19 mouse cellular contexts compared by ENCODE assay signal in genomic region chr17:27139304-27139703, GRCm38 (mm10). TPM values are rescaled to one million over a fixed set of nuclear protein-coding genes. Genes with fewer than 3 reads are reported as not detected.
A peak's percentile ranks its signal among the peaks of the same experiment; 100 is the strongest.
DNase-seq lines count a peak whose midpoint lies in the region; ATAC-seq and TF ChIP-seq lines count a peak whose summit lies in the region.
"Had no signal": no experiment of that assay in that cellular context is flagged by ENCODE, and none has a peak within 500 bp of the region (broad histone marks: within the 10 kb centered on the region; RNA-seq: fewer than 3 reads in every experiment).

No protein-coding gene starts in this region.

- no peaks in the 10 kb centered on the region for H3K36me3 ChIP-seq in forebrain, embryonic 13.5 days (ENCODE audit: poor library complexity, severe bottlenecking)
- no peaks in the 10 kb centered on the region for H3K36me3 ChIP-seq in forebrain, embryonic 11.5 days (ENCODE audit: control insufficient read depth, insufficient read depth, low read length)
- no peaks in the 10 kb centered on the region for H3K36me3 ChIP-seq in hindbrain, embryonic 15.5 days
- H3K36me3 ChIP-seq in midbrain, embryonic 16.5 days (ENCODE audit: control insufficient read depth, insufficient read depth, low read length) = no peaks in the 10 kb centered on the region
- no peaks in the 10 kb centered on the region for H3K36me3 ChIP-seq in stomach, postnatal 0 days (ENCODE audit: control insufficient read depth, insufficient read depth, low read length)
- H3K36me3 ChIP-seq: stomach, embryonic 15.5 days had no signal

- TF ChIP-seq CTCF in stomach, postnatal 0 days (IDR thresholded peaks at IDR 0.05; ENCODE audit: low read depth) = no peak

- no peak for TF ChIP-seq EP300 in stomach, postnatal 0 days (optimal IDR thresholded peaks at IDR 0.05)

- 0 out of 2 replicates have a peak overlapping the region, but pooled peaks have one; percentile 40 for H3K9ac ChIP-seq in forebrain, embryonic 13.5 days
- H3K9ac ChIP-seq in forebrain, embryonic 11.5 days (ENCODE audit: low read length) = no peak overlapping the region
- H3K9ac ChIP-seq in hindbrain, embryonic 15.5 days = no peak overlapping the region
- no peak overlapping the region for H3K9ac ChIP-seq in midbrain, embryonic 16.5 days (ENCODE audit: low read depth, low read length)
- no peak overlapping the region for H3K9ac ChIP-seq in stomach, postnatal 0 days (ENCODE audit: low read length)
- H3K9ac ChIP-seq: stomach, embryonic 15.5 days had no signal

- ATAC-seq in forebrain, embryonic 13.5 days = peak; percentile 19; the same call in 1 of the 2 replicates
- ATAC-seq in forebrain, embryonic 11.5 days (replicated peaks; ENCODE audit: low FRiP score) = no peak
- no peak for ATAC-seq in hindbrain, embryonic 15.5 days (ENCODE audit: low FRiP score, low read depth)
- no peak for ATAC-seq in midbrain, embryonic 16.5 days
- no peak for ATAC-seq in stomach, postnatal 0 days (ENCODE audit: low FRiP score, low TSS enrichment)
- ATAC-seq: intestine, postnatal 0 days had no signal

- 23% methylated on average over 7 of the region's 7 CpGs for whole genome bisulfite sequencing in forebrain, embryonic 13.5 days
- 46% methylated on average over 7 of the region's 7 CpGs for WGBS in forebrain, embryonic 11.5 days
- 43% methylated on average over 7 of the region's 7 CpGs for WGBS in hindbrain, embryonic 15.5 days
- WGBS in midbrain, embryonic 16.5 days = 25% methylated on average over 7 of the region's 7 CpGs
- 54% methylated on average over 7 of the region's 7 CpGs for WGBS in stomach, postnatal 0 days

- no peak overlapping the region for H3K4me2 ChIP-seq in forebrain, embryonic 13.5 days
- H3K4me2 ChIP-seq in forebrain, embryonic 11.5 days (ENCODE audit: low read depth, low read length, severe bottlenecking) = no peak overlapping the region
- no peak overlapping the region for H3K4me2 ChIP-seq in hindbrain, embryonic 15.5 days
- no peak overlapping the region for H3K4me2 ChIP-seq in midbrain, embryonic 16.5 days (ENCODE audit: low read length)
- H3K4me2 ChIP-seq in stomach, postnatal 0 days (replicated peaks; ENCODE audit: low read depth) = no peak overlapping the region
- H3K4me2 ChIP-seq: stomach, embryonic 15.5 days had no signal

- no peak for DNase-seq in forebrain, embryonic 11.5 days (ENCODE audit: low spot score)
- peak; percentile 39 for DNase-seq in Muller cell, postnatal 12 days (ENCODE audit: inconsistent ontology term)
- DNase-seq in heart, adult 11 months = no peak
- DNase-seq in stomach, postnatal 0 days (ENCODE audit: low spot score) = no peak
- no peak for DNase-seq in spleen, postnatal 10 days (ENCODE audit: low spot score in 2 of 2)
- DNase-seq: adrenal gland, postnatal 36 days; B cell, adult 2 months; heart, postnatal 14 days; kidney, postnatal 36 days; layer of hippocampus, postnatal 36 days; lung, adult 2 months; thymus, postnatal 14 days had no signal

- H3K4me3 ChIP-seq in forebrain, embryonic 13.5 days = no peak overlapping the region
- no peak overlapping the region for H3K4me3 ChIP-seq in forebrain, embryonic 11.5 days (ENCODE audit: low read depth, low read length)
- no peak overlapping the region for H3K4me3 ChIP-seq in hindbrain, embryonic 15.5 days
- H3K4me3 ChIP-seq in midbrain, embryonic 16.5 days (ENCODE audit: low read depth, low read length) = no peak overlapping the region
- no peak overlapping the region for H3K4me3 ChIP-seq in stomach, postnatal 0 days (ENCODE audit: low read depth, low read length)
- H3K4me3 ChIP-seq: stomach, embryonic 15.5 days had no signal

- H3K27me3 ChIP-seq in forebrain, embryonic 13.5 days = no peaks in the 10 kb centered on the region
- H3K27me3 ChIP-seq in forebrain, embryonic 11.5 days (ENCODE audit: control insufficient read depth, insufficient read depth, low read length) = no peaks in the 10 kb centered on the region
- no peaks in the 10 kb centered on the region for H3K27me3 ChIP-seq in hindbrain, embryonic 15.5 days
- no peaks in the 10 kb centered on the region for H3K27me3 ChIP-seq in midbrain, embryonic 16.5 days (ENCODE audit: control insufficient read depth, insufficient read depth, low read depth, low read length)
- H3K27me3 ChIP-seq in stomach, postnatal 0 days (ENCODE audit: control insufficient read depth, insufficient read depth, low read length) = no peaks in the 10 kb centered on the region

- peaks cover 55% of the 10 kb centered on the region for H3K4me1 ChIP-seq in forebrain, embryonic 13.5 days
- peaks cover 11% of the 10 kb centered on the region; the same call in 1 of the 2 replicates for H3K4me1 ChIP-seq in forebrain, embryonic 11.5 days (replicated peaks; ENCODE audit: control insufficient read depth, insufficient read depth, low read length)
- peaks cover 45% of the 10 kb centered on the region for H3K4me1 ChIP-seq in hindbrain, embryonic 15.5 days (replicated peaks)
- H3K4me1 ChIP-seq in midbrain, embryonic 16.5 days (ENCODE audit: control insufficient read depth, insufficient read depth, low read length) = peaks cover 22% of the 10 kb centered on the region
- H3K4me1 ChIP-seq in stomach, postnatal 0 days (replicated peaks; ENCODE audit: control insufficient read depth, insufficient read depth) = no peaks in the 10 kb centered on the region

- H3K27ac ChIP-seq in forebrain, embryonic 13.5 days = peak overlapping the region; percentile 27
- no peak overlapping the region for H3K27ac ChIP-seq in forebrain, embryonic 11.5 days (ENCODE audit: low read depth, low read length)
- peak overlapping the region; percentile 61 for H3K27ac ChIP-seq in hindbrain, embryonic 15.5 days (replicated peaks)
- H3K27ac ChIP-seq in midbrain, embryonic 16.5 days (ENCODE audit: low read length) = 0 out of 2 replicates have a peak overlapping the region, but pooled peaks have one; percentile 24
- H3K27ac ChIP-seq in stomach, postnatal 0 days (replicated peaks) = no peak overlapping the region
- H3K27ac ChIP-seq: macrophage; stomach, embryonic 15.5 days had no signal

- no peaks in the 10 kb centered on the region for H3K9me3 ChIP-seq in forebrain, embryonic 13.5 days (replicated peaks)
- no peaks in the 10 kb centered on the region for H3K9me3 ChIP-seq in forebrain, embryonic 11.5 days (ENCODE audit: control insufficient read depth, low read length)
- H3K9me3 ChIP-seq in hindbrain, embryonic 15.5 days = no peaks in the 10 kb centered on the region
- no peaks in the 10 kb centered on the region for H3K9me3 ChIP-seq in midbrain, embryonic 16.5 days (replicated peaks; ENCODE audit: control insufficient read depth, low read length, poor library complexity, severe bottlenecking)
- H3K9me3 ChIP-seq in stomach, postnatal 0 days (ENCODE audit: control insufficient read depth, low read length) = no peaks in the 10 kb centered on the region
- H3K9me3 ChIP-seq: stomach, embryonic 15.5 days had no signal

RNA-seq across cellular contexts. Expression of gene Uqcc2, which starts 5.6 kb away (rescaled TPM):
- 310 and 318 TPM in 2 replicates for polyA plus RNA-seq in forebrain, embryonic 13.5 days (2015; fragmentation: Nextera tagmentation; extraction: Ambion mirVana)
- 330 and 336 TPM in 2 replicates for polyA plus RNA-seq in forebrain, embryonic 11.5 days (2014; fragmentation: Nextera tagmentation; extraction: Ambion mirVana)
- 379 and 389 TPM in 2 replicates for polyA plus RNA-seq in hindbrain, embryonic 15.5 days (2015; fragmentation: Nextera tagmentation; extraction: Ambion mirVana)
- polyA plus RNA-seq in midbrain, embryonic 16.5 days (2015; fragmentation: Nextera tagmentation; extraction: Ambion mirVana) = 360 and 384 TPM in 2 replicates
- polyA plus RNA-seq in stomach, postnatal 0 days (2015; fragmentation: Nextera tagmentation; extraction: Ambion mirVana) = 234 and 250 TPM in 2 replicates

RNA-seq across cellular contexts. Expression of gene Ip6k3, which starts 28.3 kb away (rescaled TPM):
- polyA plus RNA-seq in forebrain, embryonic 13.5 days (2015; fragmentation: Nextera tagmentation; extraction: Ambion mirVana) = 0.21 and 0.35 TPM in 2 replicates
- 0.08 and 0.19 TPM in 2 replicates for polyA plus RNA-seq in forebrain, embryonic 11.5 days (2014; fragmentation: Nextera tagmentation; extraction: Ambion mirVana)
- 0.26 and 0.28 TPM in 2 replicates for polyA plus RNA-seq in hindbrain, embryonic 15.5 days (2015; fragmentation: Nextera tagmentation; extraction: Ambion mirVana)
- 0.14 and 0.15 TPM in 2 replicates for polyA plus RNA-seq in midbrain, embryonic 16.5 days (2015; fragmentation: Nextera tagmentation; extraction: Ambion mirVana)
- 0.13 and 0.16 TPM in 2 replicates for polyA plus RNA-seq in stomach, postnatal 0 days (2015; fragmentation: Nextera tagmentation; extraction: Ambion mirVana)
- polyA plus RNA-seq: intestine, postnatal 0 days; macrophage; small intestine, adult 2 months had no signal

Comparison
In these comparisons a context has a peak if more than half of its experiments do, and no peak if none do; other contexts are left out.
1. H3K27ac ChIP-seq: peak in forebrain, embryonic 13.5 days (single experiment), hindbrain, embryonic 15.5 days (single experiment) and midbrain, embryonic 16.5 days (single experiment); none in forebrain, embryonic 11.5 days (single experiment) and stomach, postnatal 0 days (single experiment).